Comparison of ENCODE assay signal across 8 mouse cellular contexts in genomic region chr14:46883068-46883870, GRCm38 (mm10). TPM values are rescaled to one million over a fixed set of nuclear protein-coding genes. Genes with fewer than 3 reads are reported as not detected.
DNase-seq lines count a peak whose midpoint lies in the region; ATAC-seq lines count a peak whose summit lies in the region.

No protein-coding gene starts in this region.

- peaks cover 16% of the 10 kb centered on the region for H3K4me1 ChIP-seq in embryonic facial prominence, embryonic 12.5 days
- H3K4me1 ChIP-seq in limb, embryonic 15.5 days = peaks cover 30% of the 10 kb centered on the region

- H3K4me3 ChIP-seq in embryonic facial prominence, embryonic 12.5 days = peak overlapping the region; percentile 72
- peak overlapping the region; percentile 73 for H3K4me3 ChIP-seq in limb, embryonic 15.5 days

- H3K4me2 ChIP-seq in embryonic facial prominence, embryonic 12.5 days (replicated peaks) = peak overlapping the region; percentile 92
- peak overlapping the region; percentile 92 for H3K4me2 ChIP-seq in limb, embryonic 15.5 days

- no peaks in the 10 kb centered on the region for H3K27me3 ChIP-seq in embryonic facial prominence, embryonic 12.5 days
- no peaks in the 10 kb centered on the region for H3K27me3 ChIP-seq in limb, embryonic 15.5 days

- peak; percentile 17 for ATAC-seq in embryonic facial prominence, embryonic 12.5 days (ENCODE audit: insufficient number of reproducible peaks, insufficient read depth, low FRiP score, low TSS enrichment)
- ATAC-seq in limb, embryonic 15.5 days (ENCODE audit: insufficient number of reproducible peaks, low FRiP score, low TSS enrichment, low read depth) = peak; percentile 53

- peak overlapping the region; percentile 83 for H3K9ac ChIP-seq in embryonic facial prominence, embryonic 12.5 days
- peak overlapping the region; percentile 90 for H3K9ac ChIP-seq in limb, embryonic 15.5 days

- peak overlapping the region; percentile 93 for H3K27ac ChIP-seq in embryonic facial prominence, embryonic 12.5 days
- peak overlapping the region; percentile 96 for H3K27ac ChIP-seq in limb, embryonic 15.5 days

- H3K9me3 ChIP-seq in embryonic facial prominence, embryonic 12.5 days = no peaks in the 10 kb centered on the region
- H3K9me3 ChIP-seq in limb, embryonic 15.5 days = no peaks in the 10 kb centered on the region

- WGBS in embryonic facial prominence, embryonic 12.5 days = under 1% methylated on average over 65 of the region's 70 CpGs
- WGBS in limb, embryonic 15.5 days = under 1% methylated on average over 65 of the region's 70 CpGs

- H3K36me3 ChIP-seq in embryonic facial prominence, embryonic 12.5 days = no peaks in the 10 kb centered on the region
- no peaks in the 10 kb centered on the region for H3K36me3 ChIP-seq in limb, embryonic 15.5 days

- DNase-seq in layer of hippocampus, adult 11-12 months (ENCODE audit: low spot score) = peak; percentile 68
- DNase-seq in layer of hippocampus, adult 9-10 months (ENCODE audit: low spot score) = no peak
- DNase-seq in heart, adult 8-10 months (ENCODE audit: low spot score) = peak; percentile 50
- peak; percentile 28 for DNase-seq in kidney, adult 9 months
- peak; percentile 10 for DNase-seq in naive thymus-derived CD4-positive, alpha-beta T cell, adult 2 months (ENCODE audit: low read depth)
- peak; percentile 9 for DNase-seq in thymus, postnatal 0 days (ENCODE audit: low spot score)

RNA-seq across cellular contexts. Expression of gene Samd4, which starts 0.6 kb away (rescaled TPM):
- 9.1 and 10.7 TPM in 2 replicates for polyA plus RNA-seq in embryonic facial prominence, embryonic 12.5 days (2016; fragmentation: Nextera tagmentation; extraction: Ambion mirVana)
- 10 to 100 TPM; 60.6 to 71.1 (median 65.1) TPM for total RNA-seq in heart, adult 8-10 months (2022)
- polyA plus RNA-seq in limb, embryonic 15.5 days (2015; fragmentation: Nextera tagmentation; extraction: Ambion mirVana) = 15.4 and 16.2 TPM in 2 replicates
- polyA plus RNA-seq in thymus, postnatal 0 days (2015; fragmentation: Nextera tagmentation; extraction: Ambion mirVana) = 0.51 and 0.69 TPM in 2 replicates

RNA-seq across cellular contexts. Expression of gene Cgrrf1, which starts 51.3 kb away (rescaled TPM):
- polyA plus RNA-seq in embryonic facial prominence, embryonic 12.5 days (2016; fragmentation: Nextera tagmentation; extraction: Ambion mirVana) = 24.8 and 26.5 TPM in 2 replicates
- total RNA-seq in heart, adult 8-10 months (2022) = 10 to 100 TPM; 33.5 to 40.4 (median 36.9) TPM
- polyA plus RNA-seq in limb, embryonic 15.5 days (2015; fragmentation: Nextera tagmentation; extraction: Ambion mirVana) = 21.0 and 22.7 TPM in 2 replicates
- 11.2 and 16.3 TPM in 2 replicates for polyA plus RNA-seq in thymus, postnatal 0 days (2015; fragmentation: Nextera tagmentation; extraction: Ambion mirVana)
